Mouse (Mus musculus) brain, embryonic 14.5 days (tissue): ENCODE measurements around the gene Dctn3.
"Not testable (repeated sequence)": the region's sequence is repeated elsewhere in the genome, so short reads cannot be mapped to it uniquely, and the experiment has no call there.

Experiments used
- CTCF ChIP-seq: fragments of 200-500 bp; IDR thresholded peaks from 2 replicates; pipeline ENCODE4 v1.5.1; 2012; ENCODE audit warnings: inconsistent platforms, mild to moderate bottlenecking, moderate library complexity, borderline replicate concordance; ENCODE audit not compliant: insufficient read depth, insufficient read length; ENCODE audit errors: extremely low read depth
- POLR2A ChIP-seq: fragments of 200-500 bp; IDR thresholded peaks from 2 replicates; pipeline ENCODE4 v1.6.1; 2012; ENCODE audit warnings: mild to moderate bottlenecking, inconsistent platforms, borderline replicate concordance; ENCODE audit not compliant: poor library complexity, insufficient read depth, insufficient read length, severe bottlenecking; ENCODE audit errors: extremely low read depth

DNA sequence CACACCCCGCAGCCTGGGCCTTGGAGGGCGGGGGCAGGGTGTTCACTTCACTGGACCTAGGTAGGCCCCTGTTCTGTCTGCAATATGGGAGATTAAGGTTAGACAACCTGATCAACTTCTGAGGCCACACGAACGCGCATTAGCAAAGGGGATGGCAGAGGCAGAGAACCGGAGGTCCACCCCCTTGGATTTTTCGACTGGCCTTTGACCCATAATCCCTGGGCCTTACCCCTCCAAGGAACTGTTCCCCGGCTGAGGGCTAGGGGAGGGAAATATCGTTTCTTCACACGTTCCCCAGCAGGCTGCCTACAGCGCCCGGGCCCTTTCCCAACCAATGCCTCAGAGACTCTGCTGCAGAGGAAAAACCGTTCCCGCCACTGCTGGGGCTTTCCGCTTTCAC, 26.5 kb downstream of the Dctn3 start:
- not testable (repeated sequence) for TF ChIP-seq POLR2A, CTCF
